Mouse (Mus musculus) CH12.LX (cell line): ENCODE measurements around the gene Rtp1.

Experiments used
- CHD2 ChIP-seq: IDR thresholded peaks from 2 replicates; pipeline ENCODE4 v1.6.1; 2011; ENCODE audit warnings: low read length, improper control_type of control experiment
- CTCF ChIP-seq, 2 experiments: IDR thresholded peaks in 1 of 2; conservative IDR thresholded peaks in 1 of 2; 2 replicates each; pipeline ENCODE4 v1.5.1; 2011 to 2012; ENCODE audit warnings: low read depth in 2 of 2, low read length in 2 of 2, improper control_type of control experiment in 1 of 2, inconsistent platforms in 1 of 2, mild to moderate bottlenecking in 1 of 2, moderate library complexity in 1 of 2
- EP300 ChIP-seq: IDR thresholded peaks from 2 replicates; pipeline ENCODE4 v1.6.1; 2011; ENCODE audit warnings: low read length, improper control_type of control experiment
- HCFC1 ChIP-seq: IDR thresholded peaks from 2 replicates; pipeline ENCODE4 v1.6.1; 2012; ENCODE audit warnings: low read depth, mild to moderate bottlenecking, inconsistent platforms, low read length, improper control_type of control experiment
- IRF4 ChIP-seq: IDR thresholded peaks from 2 replicates; pipeline ENCODE4 v1.6.1; 2014; ENCODE audit warnings: low read depth, mild to moderate bottlenecking, inconsistent platforms, low read length, improper control_type of control experiment
- JUND ChIP-seq: conservative IDR thresholded peaks from 2 replicates; pipeline ENCODE4 v1.6.1; 2011; ENCODE audit warnings: low read depth, low read length, improper control_type of control experiment
- MYC ChIP-seq: IDR thresholded peaks from 2 replicates; pipeline ENCODE4 v1.6.1; 2011; ENCODE audit warnings: low read depth, mild to moderate bottlenecking, improper control_type of control experiment, low read length
- TBP ChIP-seq: conservative IDR thresholded peaks from 2 replicates; pipeline ENCODE4 v1.6.1; 2011; ENCODE audit warnings: low read depth, low read length, improper control_type of control experiment
- UBTF ChIP-seq: IDR thresholded peaks from 2 replicates; pipeline ENCODE4 v1.6.1; 2012; ENCODE audit warnings: low read depth, mild to moderate bottlenecking, inconsistent platforms, low read length, improper control_type of control experiment, moderate library complexity
- USF1 ChIP-seq: IDR thresholded peaks from 2 replicates; pipeline ENCODE4 v1.6.1; 2014; ENCODE audit warnings: low read depth, mild to moderate bottlenecking, inconsistent platforms, low read length, improper control_type of control experiment
- USF2 ChIP-seq: conservative IDR thresholded peaks from 2 replicates; pipeline ENCODE4 v1.6.1; 2011; ENCODE audit warnings: low read depth, low read length, improper control_type of control experiment
- ZKSCAN1 ChIP-seq: IDR thresholded peaks from 2 replicates; pipeline ENCODE4 v1.6.1; 2012; ENCODE audit warnings: low read depth, inconsistent platforms, low read length, improper control_type of control experiment, borderline replicate concordance

- no peak for TF ChIP-seq UBTF
- no peak for TF ChIP-seq TBP
- TF ChIP-seq CTCF (conservative IDR thresholded peaks at IDR 0.05 in 1 of 2, IDR thresholded peaks at IDR 0.05 in 1 of 2; ENCODE audit: low read depth in 2 of 2, low read length in 2 of 2): no peak
- TF ChIP-seq MYC: no peak
- no peak for TF ChIP-seq IRF4
- TF ChIP-seq USF2: no peak
- TF ChIP-seq ZKSCAN1: no peak
- no peak for TF ChIP-seq EP300
- TF ChIP-seq JUND: no peak
- TF ChIP-seq CHD2: no peak
- no peak for TF ChIP-seq USF1
- TF ChIP-seq HCFC1: no peak
Measured at GRCm38 (mm10) chr16:23401463-23401862, 27.5 kb upstream of the Rtp1 start.
